Mouse (Mus musculus): ENCODE measurements around the gene Ccdc157.

GRCm38 (mm10) chr11:4205097-4205655 lies 45.1 kb upstream of the Ccdc157 start:
- no peak for TF ChIP-seq CTCF (IDR thresholded peaks at IDR 0.05; ENCODE audit: low read depth, low read length)
- no peak for TF ChIP-seq GATA1 (IDR thresholded peaks at IDR 0.05; ENCODE audit: borderline replicate concordance, low read length)
